Mouse (Mus musculus) ES-E14 (cell line): ENCODE results near the gene Hibadh.

ENCODE experiments used
- HCFC1 ChIP-seq: IDR thresholded peaks from 2 replicates; pipeline ENCODE4 v1.6.1; 2012; ENCODE audit warnings: low read length, inconsistent platforms, borderline replicate concordance; ENCODE audit not compliant: insufficient read depth
- MAFK ChIP-seq: IDR thresholded peaks from 2 replicates; pipeline ENCODE4 v1.6.1; 2014; ENCODE audit warnings: mild to moderate bottlenecking, low read depth, low read length, inconsistent platforms; ENCODE audit not compliant: insufficient read depth
- ZNF384 ChIP-seq: IDR thresholded peaks from 2 replicates; pipeline ENCODE4 v1.6.1; 2012; ENCODE audit warnings: low read depth, low read length, inconsistent platforms

- TF ChIP-seq HCFC1, result no peak
- no peak for TF ChIP-seq MAFK
- TF ChIP-seq ZNF384, result no peak
Observed at GRCm38 (mm10) chr6:52642152-52642551, 2.0 kb upstream of the Hibadh start.
